Mouse (Mus musculus): ENCODE results near the gene Efhc1. TPM values are rescaled to one million over a fixed set of nuclear protein-coding genes. Genes with fewer than 3 reads are reported as not detected.
A peak's percentile ranks its signal among the peaks of the same experiment; 100 is the strongest.

The Efhc1 gene
- polyA plus RNA-seq, 1 experiment from 2014 or later: 2.3 TPM

DNA sequence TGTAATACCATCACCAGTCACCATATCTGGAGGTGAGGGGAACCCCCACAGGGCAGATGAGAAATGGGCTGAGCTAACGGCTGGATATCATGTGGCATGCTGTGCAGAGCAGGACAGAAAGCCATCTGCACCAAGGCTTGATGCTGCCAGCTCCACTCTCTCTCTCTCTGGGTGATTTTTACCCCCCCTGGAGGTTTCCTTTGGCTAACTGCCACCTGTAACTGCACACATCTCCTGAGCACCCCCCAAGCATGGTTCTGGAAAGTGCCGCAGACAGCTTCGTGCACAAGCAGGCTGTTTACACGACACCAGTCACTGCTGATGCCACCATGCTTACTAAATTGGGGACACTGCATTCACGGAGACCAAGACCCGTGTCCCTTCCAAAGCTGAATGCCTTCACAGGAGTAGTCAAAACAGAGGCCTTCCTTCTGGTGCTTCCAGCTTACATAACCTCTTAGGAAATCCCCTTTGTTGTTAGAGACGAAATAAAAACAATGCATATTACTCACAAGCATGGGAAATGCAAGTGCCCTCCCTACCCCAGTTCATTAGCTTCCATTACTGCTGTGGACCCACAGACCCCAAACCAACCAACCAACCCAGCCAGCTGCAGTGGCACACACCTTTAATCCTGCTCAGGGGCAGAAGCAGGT, 44.0 kb downstream of the Efhc1 start:
- TF ChIP-seq CTCF (IDR thresholded peaks at IDR 0.05; ENCODE audit: low read depth): no peak
- Histone ChIP-seq H3K4me1 (ENCODE audit: insufficient read depth) (peaks cover 11% of the 10 kb centered on the region; the same call in 1 of the 2 replicates), H3K27me3 (ENCODE audit: insufficient read depth, low read length) (no peaks in the 10 kb centered on the region), H3K4me3 (ENCODE audit: low read depth, low read length) (no peak overlapping the region), H3K9me3 (ENCODE audit: low read depth, low read length) (no peaks in the 10 kb centered on the region), H3K27ac (ENCODE audit: low read depth) (no peak overlapping the region), H3K4me2 (no peak overlapping the region), H3K36me3 (ENCODE audit: insufficient read depth) (peaks cover 16% of the 10 kb centered on the region), H3K9ac (no peak overlapping the region)
- ATAC-seq (ENCODE audit: insufficient read depth) (0 out of 2 replicates have a peak, but pooled peaks have one; percentile 30), DNase-seq (peak; percentile 8)
- 50% methylated on average over 7 of the region's 7 CpGs for WGBS

- Histone ChIP-seq H3K4me1 (ENCODE audit: insufficient read depth) (peaks cover 11% of the 10 kb centered on the region; the same call in 1 of the 2 replicates), H3K27ac (ENCODE audit: low read depth) (no peak overlapping the region), H3K4me2 (no peak overlapping the region), H3K4me3 (ENCODE audit: low read depth, low read length) (no peak overlapping the region), H3K9ac (no peak overlapping the region), H3K27me3 (ENCODE audit: insufficient read depth, low read length) (no peaks in the 10 kb centered on the region), H3K9me3 (ENCODE audit: low read depth, low read length) (no peaks in the 10 kb centered on the region), H3K36me3 (ENCODE audit: insufficient read depth) (peaks cover 23% of the 10 kb centered on the region)
- ATAC-seq (ENCODE audit: insufficient read depth) (peak; percentile 33), DNase-seq (peak; percentile 39)
- 29% methylated on average over 17 of the region's 17 CpGs for WGBS
- TF ChIP-seq CTCF (IDR thresholded peaks at IDR 0.05; ENCODE audit: low read depth): no peak
Observed at GRCm38 (mm10) chr1:20996603-20997327, 45.3 kb downstream of the Efhc1 start.

- 60% methylated on average over 2 of the region's 2 CpGs for WGBS
- no peaks in the 10 kb centered on the region for H3K9me3 ChIP-seq (ENCODE audit: low read depth, low read length)
- no peak for ATAC-seq (ENCODE audit: insufficient read depth)
- H3K36me3 ChIP-seq (ENCODE audit: insufficient read depth): peaks cover 24% of the 10 kb centered on the region
- H3K27me3 ChIP-seq (ENCODE audit: insufficient read depth, low read length): no peaks in the 10 kb centered on the region
- TF ChIP-seq CTCF (IDR thresholded peaks at IDR 0.05; ENCODE audit: low read depth): no peak
- no peak overlapping the region for H3K4me3 ChIP-seq (ENCODE audit: low read depth, low read length)
- H3K4me1 ChIP-seq (ENCODE audit: insufficient read depth): peaks cover 11% of the 10 kb centered on the region; the same call in 1 of the 2 replicates
- DNase-seq: no peak
- H3K27ac ChIP-seq (ENCODE audit: low read depth): no peak overlapping the region
- H3K4me2 ChIP-seq: no peak overlapping the region
- no peak overlapping the region for H3K9ac ChIP-seq
Observed at GRCm38 (mm10) chr1:20997328-20997689, 45.9 kb downstream of the Efhc1 start.

- ATAC-seq (ENCODE audit: insufficient read depth) (no peak), DNase-seq (no peak)
- no peak for TF ChIP-seq CTCF (IDR thresholded peaks at IDR 0.05; ENCODE audit: low read depth)
- no peak overlapping the region for H3K27ac ChIP-seq (ENCODE audit: low read depth)
- H3K4me1 ChIP-seq (ENCODE audit: insufficient read depth): peaks cover 11% of the 10 kb centered on the region; the same call in 1 of the 2 replicates
- H3K9me3 ChIP-seq (ENCODE audit: low read depth, low read length): no peaks in the 10 kb centered on the region
- no peak overlapping the region for H3K4me3 ChIP-seq (ENCODE audit: low read depth, low read length)
- H3K36me3 ChIP-seq (ENCODE audit: insufficient read depth): peaks cover 30% of the 10 kb centered on the region
- WGBS: 54% methylated on average over 13 of the region's 13 CpGs
- H3K27me3 ChIP-seq (ENCODE audit: insufficient read depth, low read length): no peaks in the 10 kb centered on the region
- H3K4me2 ChIP-seq: no peak overlapping the region
- no peak overlapping the region for H3K9ac ChIP-seq
Observed at GRCm38 (mm10) chr1:20997881-20998389, 46.5 kb downstream of the Efhc1 start.

GRCm38 (mm10) chr1:21002246-21003142, 51.1 kb downstream of the Efhc1 start:
- H3K4me3 ChIP-seq (ENCODE audit: low read depth, low read length): no peak overlapping the region
- H3K27ac ChIP-seq (ENCODE audit: low read depth): no peak overlapping the region
- H3K27me3 ChIP-seq (ENCODE audit: insufficient read depth, low read length): no peaks in the 10 kb centered on the region
- TF ChIP-seq CTCF (IDR thresholded peaks at IDR 0.05; ENCODE audit: low read depth): no peak
- no peaks in the 10 kb centered on the region for H3K9me3 ChIP-seq (ENCODE audit: low read depth, low read length)
- DNase-seq (peak; percentile 53), ATAC-seq (ENCODE audit: insufficient read depth) (peak; percentile 69)
- H3K36me3 ChIP-seq (ENCODE audit: insufficient read depth): peaks cover 67% of the 10 kb centered on the region
- WGBS: 82% methylated on average over 14 of the region's 14 CpGs
- H3K4me2 ChIP-seq: no peak overlapping the region
- H3K4me1 ChIP-seq (ENCODE audit: insufficient read depth): 0 out of 2 replicates have a peak, but pooled peaks cover 4% of the 10 kb centered on the region
- H3K9ac ChIP-seq: no peak overlapping the region

DNA sequence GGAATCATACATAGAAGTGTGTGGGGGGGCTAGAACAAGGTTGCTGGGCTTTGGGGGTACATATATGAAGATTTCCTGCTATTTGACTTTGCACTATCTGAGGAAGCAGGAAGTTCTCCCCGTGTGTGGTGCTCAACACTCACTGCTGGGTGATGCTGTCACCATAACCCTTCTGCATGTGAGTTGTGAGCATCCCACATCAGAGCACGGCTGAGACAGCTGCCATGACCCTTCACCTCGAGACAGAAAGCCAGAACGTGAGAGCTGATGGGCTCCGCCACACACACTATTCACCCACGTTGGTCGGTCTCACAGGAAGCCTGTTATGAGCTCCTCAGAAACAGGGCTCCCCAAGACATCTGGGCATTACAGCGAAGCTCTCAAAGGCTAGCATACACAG, 53.2 kb downstream of the Efhc1 start:
- Histone ChIP-seq H3K4me3 (ENCODE audit: low read depth, low read length) (no peak overlapping the region), H3K4me2 (no peak overlapping the region), H3K27me3 (ENCODE audit: insufficient read depth, low read length) (no peaks in the 10 kb centered on the region), H3K36me3 (ENCODE audit: insufficient read depth) (peaks cover 64% of the 10 kb centered on the region), H3K9ac (no peak overlapping the region), H3K27ac (ENCODE audit: low read depth) (no peak overlapping the region), H3K9me3 (ENCODE audit: low read depth, low read length) (no peaks in the 10 kb centered on the region), H3K4me1 (ENCODE audit: insufficient read depth) (no peaks in the 10 kb centered on the region)
- ATAC-seq (ENCODE audit: insufficient read depth) (no peak), DNase-seq (no peak)
- TF ChIP-seq CTCF (IDR thresholded peaks at IDR 0.05; ENCODE audit: low read depth): no peak
- WGBS: 47% methylated on average over 8 of the region's 8 CpGs

Data from lung, embryonic 14.5 days (tissue).